8 mouse cellular contexts compared by ENCODE assay signal in the genomic region with DNA sequence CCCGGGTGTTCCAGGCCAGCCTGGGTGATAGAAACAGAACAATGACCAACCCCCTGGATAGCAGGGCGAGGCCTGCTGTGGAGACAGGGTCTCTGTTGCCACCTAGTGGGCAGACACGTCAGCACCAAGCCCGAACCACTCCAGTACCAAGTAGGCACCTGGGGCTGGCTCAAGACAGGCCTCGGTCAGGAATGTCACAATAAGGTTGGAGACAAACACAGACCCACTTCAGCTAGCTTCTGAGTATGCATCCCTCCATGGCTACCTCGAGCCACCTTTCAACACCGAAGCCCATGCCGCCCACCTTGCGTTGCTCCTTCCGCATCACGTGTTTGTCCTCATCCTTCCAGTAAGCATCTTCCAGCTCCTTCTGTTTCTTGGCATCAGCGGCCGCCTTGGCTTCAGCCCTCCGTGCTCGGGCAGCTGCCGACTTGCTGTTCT. TPM values are rescaled to one million over a fixed set of nuclear protein-coding genes. Genes with fewer than 3 reads are reported as not detected.
DNase-seq lines count a peak whose midpoint lies in the region; ATAC-seq and TF ChIP-seq lines count a peak whose summit lies in the region.

No protein-coding gene starts in this region.

- ATAC-seq in embryonic facial prominence, embryonic 12.5 days (ENCODE audit: insufficient number of reproducible peaks, insufficient read depth, low FRiP score, low TSS enrichment) = no peak
- no peak for ATAC-seq in kidney, embryonic 15.5 days (replicated peaks; ENCODE audit: low FRiP score)
- ATAC-seq in monocyte, adult 5-6 weeks (replicated peaks; ENCODE audit: insufficient number of reproducible peaks, low FRiP score, low TSS enrichment, poor library complexity, severe bottlenecking) = peak; percentile 32

- no peak overlapping the region; the same call in 1 of the 2 replicates for H3K9ac ChIP-seq in embryonic facial prominence, embryonic 12.5 days
- H3K9ac ChIP-seq in kidney, embryonic 15.5 days = no peak overlapping the region
- no peak overlapping the region for H3K9ac ChIP-seq in liver, adult 2 months (ENCODE audit: low read depth, low read length)

- peak; percentile 90 for DNase-seq in A20 (ENCODE audit: low read depth, low spot score)
- DNase-seq in adrenal gland, postnatal 10 days = peak; percentile 86
- peak; percentile 79 for DNase-seq in heart, adult 8-10 months (ENCODE audit: low spot score)
- peak; percentile 40 for DNase-seq in liver, adult 2 months (ENCODE audit: extremely low read depth, low read depth, low spot score)
- DNase-seq in spleen, postnatal 4 days (ENCODE audit: low spot score in 2 of 2) = peak; percentile 79 to 89

- no peak for TF ChIP-seq POLR2A in liver, adult 2 months (IDR thresholded peaks at IDR 0.05; ENCODE audit: extremely low read depth, insufficient read depth, low read length)

- peaks cover 32% of the 10 kb centered on the region for H3K4me1 ChIP-seq in embryonic facial prominence, embryonic 12.5 days
- peaks cover 58% of the 10 kb centered on the region for H3K4me1 ChIP-seq in kidney, embryonic 15.5 days
- peaks cover 9% of the 10 kb centered on the region; the same call in 1 of the 2 replicates for H3K4me1 ChIP-seq in liver, adult 2 months (ENCODE audit: control insufficient read depth, insufficient read depth, low read length)

- no peak overlapping the region; the same call in 1 of the 2 replicates for H3K4me2 ChIP-seq in embryonic facial prominence, embryonic 12.5 days (replicated peaks)
- H3K4me2 ChIP-seq in kidney, embryonic 15.5 days = peak overlapping the region; percentile 59; the same call in 1 of the 2 replicates

- no peak overlapping the region for H3K4me3 ChIP-seq in embryonic facial prominence, embryonic 12.5 days
- no peak overlapping the region for H3K4me3 ChIP-seq in kidney, embryonic 15.5 days (replicated peaks)
- no peak overlapping the region for H3K4me3 ChIP-seq in liver, adult 2 months (ENCODE audit: insufficient read depth, low read depth, low read length)

- H3K36me3 ChIP-seq in embryonic facial prominence, embryonic 12.5 days = 0 out of 2 replicates have a peak, but pooled peaks cover 6% of the 10 kb centered on the region
- peaks cover 9% of the 10 kb centered on the region; the same call in 1 of the 2 replicates for H3K36me3 ChIP-seq in kidney, embryonic 15.5 days
- no peaks in the 10 kb centered on the region for H3K36me3 ChIP-seq in liver, adult 2 months (ENCODE audit: control insufficient read depth, insufficient read depth, low read length)

- TF ChIP-seq CTCF in liver, adult 2 months (IDR thresholded peaks at IDR 0.05; ENCODE audit: low read depth, low read length) = peak; percentile 99

- 0 out of 2 replicates have a peak overlapping the region, but pooled peaks have one; percentile 12 for H3K27ac ChIP-seq in embryonic facial prominence, embryonic 12.5 days
- peak overlapping the region; percentile 59 for H3K27ac ChIP-seq in kidney, embryonic 15.5 days
- H3K27ac ChIP-seq in liver, adult 2 months (replicated peaks; ENCODE audit: insufficient read depth, low read depth, low read length) = no peak overlapping the region

- H3K27me3 ChIP-seq in embryonic facial prominence, embryonic 12.5 days = no peaks in the 10 kb centered on the region
- H3K27me3 ChIP-seq in kidney, embryonic 15.5 days = peaks cover 3% of the 10 kb centered on the region
- H3K27me3 ChIP-seq in liver, adult 2 months (ENCODE audit: control insufficient read depth, insufficient read depth, low read length) = no peaks in the 10 kb centered on the region

- WGBS in embryonic facial prominence, embryonic 12.5 days = 49% methylated on average over 16 of the region's 16 CpGs
- 50% methylated on average over 16 of the region's 16 CpGs for WGBS in kidney, embryonic 15.5 days
- WGBS in liver, adult 2 months = 51% methylated on average over 16 of the region's 16 CpGs

- no peaks in the 10 kb centered on the region for H3K79me2 ChIP-seq in liver, adult 2 months (ENCODE audit: control insufficient read depth, insufficient read depth, low read length)

- no peaks in the 10 kb centered on the region for H3K9me3 ChIP-seq in embryonic facial prominence, embryonic 12.5 days
- H3K9me3 ChIP-seq in kidney, embryonic 15.5 days (replicated peaks) = no peaks in the 10 kb centered on the region

RNA-seq across cellular contexts. Expression of a gene that starts 4.1 kb away (rescaled TPM):
- 10 to 100 TPM; 42.0 to 42.6 TPM for total RNA-seq in adrenal gland, postnatal 10 days (2021)
- polyA plus RNA-seq in embryonic facial prominence, embryonic 12.5 days (2016; fragmentation: Nextera tagmentation; extraction: Ambion mirVana) = 123 and 126 TPM in 2 replicates
- 10 to 100 TPM; 37.9 to 47.4 (median 45.7) TPM for total RNA-seq in heart, adult 8-10 months (2022)
- 115 and 123 TPM in 2 replicates for polyA plus RNA-seq in kidney, embryonic 15.5 days (2015; fragmentation: Nextera tagmentation; extraction: Ambion mirVana)
- total RNA-seq in liver, adult 2 months (2014; rRNA removed) = 17.2 and 22.1 TPM in 2 replicates
- 34.0 and 34.4 TPM in 2 replicates for polyA plus RNA-seq in liver, adult 2 months (2012; rRNA removed)
- 32.1 to 34.0 TPM (median 32.6 TPM) in 3 replicates for total RNA-seq in monocyte, adult 5-6 weeks (2017)

RNA-seq across cellular contexts. Expression of a gene that starts 6.6 kb away (rescaled TPM):
- 1 to 10 TPM; 3.0 to 3.1 TPM for total RNA-seq in adrenal gland, postnatal 10 days (2021)
- polyA plus RNA-seq in embryonic facial prominence, embryonic 12.5 days (2016; fragmentation: Nextera tagmentation; extraction: Ambion mirVana) = 6.7 and 7.0 TPM in 2 replicates
- 10 to 100 TPM; 12.5 to 14.4 (median 13.2) TPM for total RNA-seq in heart, adult 8-10 months (2022)
- polyA plus RNA-seq in kidney, embryonic 15.5 days (2015; fragmentation: Nextera tagmentation; extraction: Ambion mirVana) = 2.6 and 2.9 TPM in 2 replicates
- 6.2 and 6.4 TPM in 2 replicates for total RNA-seq in liver, adult 2 months (2014; rRNA removed)
- polyA plus RNA-seq in liver, adult 2 months (2012; rRNA removed) = 8.4 and 10.6 TPM in 2 replicates
- total RNA-seq in monocyte, adult 5-6 weeks (2017) = not detected in 3 replicates

RNA-seq across cellular contexts. Expression of a gene that starts 22.9 kb away (rescaled TPM):
- under 1 TPM; 0.27 to 0.42 TPM for total RNA-seq in adrenal gland, postnatal 10 days (2021)
- polyA plus RNA-seq in embryonic facial prominence, embryonic 12.5 days (2016; fragmentation: Nextera tagmentation; extraction: Ambion mirVana) = 0.19 and 0.20 TPM in 2 replicates
- not detected for total RNA-seq in heart, adult 8-10 months (2022)
- 0.06 and 0.25 TPM in 2 replicates for polyA plus RNA-seq in kidney, embryonic 15.5 days (2015; fragmentation: Nextera tagmentation; extraction: Ambion mirVana)
- not detected in 2 replicates for total RNA-seq in liver, adult 2 months (2014; rRNA removed)
- polyA plus RNA-seq in liver, adult 2 months (2012; rRNA removed) = not detected in 2 replicates
- total RNA-seq in monocyte, adult 5-6 weeks (2017) = not detected in 3 replicates

RNA-seq across cellular contexts. Expression of a gene that starts 27.6 kb away (rescaled TPM):
- 1,000 to 10,000 TPM; 1,717 to 1,755 TPM for total RNA-seq in adrenal gland, postnatal 10 days (2021)
- polyA plus RNA-seq in embryonic facial prominence, embryonic 12.5 days (2016; fragmentation: Nextera tagmentation; extraction: Ambion mirVana) = 3,568 and 3,610 TPM in 2 replicates
- 1,000 to 10,000 TPM in 2 of 4 experiments, 100 to 1,000 TPM in 2; 938 to 1,102 (median 988) TPM for total RNA-seq in heart, adult 8-10 months (2022)
- polyA plus RNA-seq in kidney, embryonic 15.5 days (2015; fragmentation: Nextera tagmentation; extraction: Ambion mirVana) = 4,326 and 4,329 TPM in 2 replicates
- 318 and 506 TPM in 2 replicates for total RNA-seq in liver, adult 2 months (2014; rRNA removed)
- 1,953 and 2,350 TPM in 2 replicates for polyA plus RNA-seq in liver, adult 2 months (2012; rRNA removed)
- total RNA-seq in monocyte, adult 5-6 weeks (2017) = 1,371 to 1,607 TPM (median 1,447 TPM) in 3 replicates

RNA-seq across cellular contexts. Expression of a gene that starts 30.1 kb away (rescaled TPM):
- 10 to 100 TPM; 11.2 to 13.8 TPM for total RNA-seq in adrenal gland, postnatal 10 days (2021)
- polyA plus RNA-seq in embryonic facial prominence, embryonic 12.5 days (2016; fragmentation: Nextera tagmentation; extraction: Ambion mirVana) = 6.9 and 7.5 TPM in 2 replicates
- total RNA-seq in heart, adult 8-10 months (2022) = 10 to 100 TPM in 3 of 4 experiments, 1 to 10 TPM in 1; 7.9 to 23.0 (median 13.6) TPM
- 5.0 and 6.5 TPM in 2 replicates for polyA plus RNA-seq in kidney, embryonic 15.5 days (2015; fragmentation: Nextera tagmentation; extraction: Ambion mirVana)
- total RNA-seq in liver, adult 2 months (2014; rRNA removed) = 15.6 and 33.8 TPM in 2 replicates
- polyA plus RNA-seq in liver, adult 2 months (2012; rRNA removed) = 25.7 and 29.5 TPM in 2 replicates
- 24.6 to 27.9 TPM (median 26.7 TPM) in 3 replicates for total RNA-seq in monocyte, adult 5-6 weeks (2017)

Comparison
In these comparisons a context has a peak if more than half of its experiments do, and no peak if none do; other contexts are left out.
1. DNase-seq: peak in every context shown above with its lines; median percentile 90 in A20; 86 in adrenal gland, postnatal 10 days; 84 in spleen, postnatal 4 days; 79 in heart, adult 8-10 months; 40 in liver, adult 2 months.